Mouse (Mus musculus) hindbrain, embryonic 15.5 days (tissue): ENCODE data around the gene Parp3. TPM values are rescaled to one million over a fixed set of nuclear protein-coding genes. Genes with fewer than 3 reads are reported as not detected.

Experiments
- polyA plus RNA-seq: library from polyadenylated mRNA; unstranded; fragments of >200 nt; fragmentation: Nextera tagmentation; extraction: Ambion mirVana; gene quantifications from 2 replicates; pipeline ENCODE4 v1.2.1, GENCODE M21; 2015

The Parp3 gene
- polyA plus RNA-seq, 1 experiment from 2014 or later = 0.89 TPM

Other genes with a start within 250 kb of the Parp3 start
- gene Alas1, start 228.3 kb downstream of the Parp3 start, polyA plus RNA-seq = 101 and 104 TPM in 2 replicates
- 8.8 and 9.3 TPM in 2 replicates for gene Poc1a, start 195.9 kb downstream of the Parp3 start, polyA plus RNA-seq
- 13.3 and 15.0 TPM in 2 replicates for gene Dusp7, start 108.3 kb downstream of the Parp3 start, polyA plus RNA-seq
- 620 and 631 TPM in 2 replicates for gene Rpl29, start 47.5 kb downstream of the Parp3 start, polyA plus RNA-seq
- 22.9 and 24.9 TPM in 2 replicates for gene Acy1, start 38.6 kb downstream of the Parp3 start, polyA plus RNA-seq
- 9.2 and 11.3 TPM in 2 replicates for gene Abhd14b, start 29.5 kb downstream of the Parp3 start, polyA plus RNA-seq
- 77.0 and 80.7 TPM in 2 replicates for gene Abhd14a, start 29.3 kb downstream of the Parp3 start, polyA plus RNA-seq
- gene Pcbp4, start 23.7 kb downstream of the Parp3 start, polyA plus RNA-seq = 246 and 264 TPM in 2 replicates
- gene Gpr62, start 11.0 kb downstream of the Parp3 start, polyA plus RNA-seq = 1.4 TPM in 2 replicates
- gene Rrp9, start 986 bp downstream of the Parp3 start, polyA plus RNA-seq = 45.7 and 45.9 TPM in 2 replicates
- not detected in 2 replicates for gene Iqcf1, start 23.0 kb upstream of the Parp3 start, polyA plus RNA-seq
- gene Iqcf5, start 37.6 kb upstream of the Parp3 start, polyA plus RNA-seq = not detected in 2 replicates
- gene Iqcf3, start 84.7 kb upstream of the Parp3 start, polyA plus RNA-seq = not detected in 2 replicates
- not detected in 2 replicates for gene Iqcf4, start 94.0 kb upstream of the Parp3 start, polyA plus RNA-seq
- not detected in 2 replicates for gene Iqcf6, start 149.6 kb upstream of the Parp3 start, polyA plus RNA-seq
- gene Grm2, start 179.1 kb upstream of the Parp3 start, polyA plus RNA-seq = 8.7 and 9.7 TPM in 2 replicates
- 69.6 and 79.0 TPM in 2 replicates for gene Tex264, start 209.0 kb upstream of the Parp3 start, polyA plus RNA-seq